Mouse (Mus musculus): ENCODE data around the gene Pbx1. TPM values are rescaled to one million over a fixed set of nuclear protein-coding genes. Genes with fewer than 3 reads are reported as not detected.

The Pbx1 gene
- total RNA-seq, 2 experiments from 2014 or later: 129 to 137 TPM

DNA sequence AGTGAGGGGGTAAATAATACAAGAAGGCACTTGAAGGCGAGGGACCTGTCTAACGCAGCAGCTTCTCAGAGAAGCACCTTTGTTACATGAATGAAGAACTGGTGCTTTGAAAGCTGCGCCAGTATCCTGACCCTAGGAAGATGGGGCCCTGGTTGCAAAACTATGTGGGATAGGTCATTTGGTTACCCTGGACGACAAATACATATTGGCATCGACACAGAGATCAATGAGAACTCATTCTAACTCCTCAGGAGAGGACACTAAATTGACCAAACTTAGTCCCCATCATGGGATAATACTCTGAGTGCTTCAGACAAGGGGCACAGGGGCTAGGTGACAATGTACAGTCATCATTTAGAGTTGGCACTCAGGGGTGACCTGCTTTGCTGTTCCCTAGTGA, 264.3 kb downstream of the Pbx1 start:
- intact Hi-C loops (cut with DNase I): no loop called here
- DNase-seq (ENCODE audit: low spot score in 2 of 2): no peak

DNA sequence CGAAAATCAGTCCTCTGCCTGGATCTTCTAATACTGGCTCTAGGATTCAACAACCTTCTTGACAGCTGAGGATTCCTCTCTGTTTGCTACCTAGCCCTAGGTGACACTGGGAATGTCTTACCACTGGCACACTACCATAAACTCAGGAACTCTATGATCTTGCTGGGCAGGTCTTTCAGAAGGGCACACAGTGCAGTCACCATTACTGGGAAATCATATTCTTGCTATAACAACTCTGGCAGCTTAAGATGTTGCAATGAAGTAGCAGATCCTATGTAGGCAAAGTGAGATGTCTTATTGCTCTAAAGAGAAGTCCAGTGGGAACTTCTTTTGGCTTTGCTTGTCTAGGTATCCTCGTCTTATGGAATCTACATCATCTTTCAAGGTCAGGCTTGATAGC, 265.2 kb downstream of the Pbx1 start:
- no peak for DNase-seq (ENCODE audit: low spot score in 2 of 2)
- intact Hi-C loops (cut with DNase I): no loop called here

DNA sequence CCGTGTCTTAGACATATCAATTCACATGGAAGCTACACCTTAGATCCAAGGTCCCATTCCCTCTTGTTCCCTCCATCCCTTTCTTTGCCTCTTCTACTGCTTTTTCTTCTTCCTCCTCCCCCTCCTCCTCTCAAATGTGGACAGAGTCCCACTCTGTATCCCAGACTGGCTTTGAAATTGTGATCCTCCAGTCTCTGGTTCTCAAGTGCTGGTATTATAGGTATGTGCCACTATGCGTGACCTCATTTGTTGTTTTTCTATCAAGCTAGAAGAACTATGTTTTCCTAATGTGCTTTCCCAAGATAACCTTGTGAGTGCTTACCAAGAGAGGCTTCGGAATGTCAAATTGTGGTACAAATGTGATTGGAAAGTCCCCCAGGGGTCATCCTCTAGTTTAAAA, 267.1 kb downstream of the Pbx1 start:
- intact Hi-C loops (cut with DNase I): no loop called here
- no peak for DNase-seq (ENCODE audit: low spot score in 2 of 2)

DNA sequence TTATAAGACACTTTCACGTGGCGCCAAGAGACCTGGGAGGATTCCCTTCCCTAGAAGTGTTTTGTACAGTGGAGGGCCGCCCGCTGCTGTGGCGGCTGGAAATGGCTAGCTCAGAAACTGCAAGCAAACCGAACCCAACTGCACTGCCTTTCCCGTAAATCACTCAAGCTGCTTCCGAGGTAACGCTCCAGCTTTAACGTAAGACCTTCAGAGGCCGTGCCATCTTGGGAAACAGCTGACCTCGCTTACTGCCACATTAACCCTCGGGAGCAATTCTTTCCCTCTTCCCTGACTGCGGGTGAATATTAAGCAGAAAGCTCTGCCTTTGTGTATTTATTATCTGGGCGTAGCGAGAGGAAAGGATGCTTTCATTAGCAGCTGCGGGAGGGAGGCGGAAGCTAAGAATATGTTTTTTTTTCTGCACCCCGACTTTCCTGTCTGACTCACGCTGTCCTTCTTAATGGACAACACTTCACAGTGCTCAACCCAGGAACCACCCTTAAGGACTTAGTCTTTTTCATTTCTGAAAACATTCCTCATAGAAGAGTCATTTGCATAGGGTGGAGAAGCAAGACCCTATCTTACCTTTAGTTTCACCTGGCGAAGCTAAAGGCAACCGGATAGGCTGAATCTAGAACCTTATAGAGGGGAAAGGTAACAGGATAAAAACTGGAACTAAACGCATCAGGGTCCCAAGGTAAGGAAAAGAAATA, 268.4 kb downstream of the Pbx1 start:
- DNase-seq (ENCODE audit: low spot score in 2 of 2): peak in 1 of 2 experiments; percentile 17
- intact Hi-C loops (cut with DNase I): no loop called here

DNA sequence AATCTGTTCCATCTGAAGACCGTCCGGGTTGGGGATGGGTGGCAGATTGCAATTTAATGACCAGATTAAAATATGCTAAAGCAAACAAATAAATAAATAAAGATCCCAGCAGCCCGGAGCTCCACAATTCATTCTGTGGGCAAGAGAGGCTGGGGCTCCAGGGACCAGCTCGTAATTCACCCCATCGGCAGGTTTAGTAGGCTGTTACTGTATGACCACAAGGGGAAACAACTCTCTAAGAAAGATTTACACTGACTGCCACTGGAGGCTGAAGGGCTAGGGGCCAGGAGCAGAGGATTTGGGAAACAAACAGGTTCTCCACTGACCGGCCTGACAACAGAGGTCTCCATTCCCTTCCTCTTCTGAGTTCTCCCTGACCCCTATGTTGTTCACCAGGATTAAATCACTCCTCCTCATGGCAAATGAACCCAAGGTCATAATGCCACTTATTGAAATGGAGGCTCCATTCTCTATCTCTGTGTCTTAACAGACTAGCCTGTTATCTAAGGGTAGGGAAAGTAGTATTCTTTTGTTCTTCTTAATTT, 292.9 kb downstream of the Pbx1 start:
- DNase-seq (ENCODE audit: low spot score in 2 of 2): no peak
- intact Hi-C loops (cut with DNase I): no loop called here

DNA sequence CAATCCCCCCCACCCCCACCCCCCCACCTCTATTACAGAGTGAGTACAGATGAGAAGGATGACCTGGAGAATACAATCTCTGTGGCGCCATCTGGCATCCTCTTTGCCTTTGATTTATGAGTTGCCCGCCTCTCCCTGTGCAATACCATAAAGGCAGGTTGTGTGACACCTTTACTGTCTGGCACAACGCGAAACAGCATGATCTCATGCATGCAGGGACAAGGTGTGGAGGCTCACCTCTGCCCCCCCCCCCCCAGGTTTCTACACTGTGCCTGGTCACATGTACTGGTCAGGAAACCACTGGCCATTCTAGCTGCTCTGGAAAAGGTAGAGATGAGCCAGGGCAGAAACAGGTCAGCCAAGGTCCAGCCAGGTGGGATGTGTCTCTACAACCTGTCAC, 293.4 kb downstream of the Pbx1 start:
- intact Hi-C loops (cut with DNase I): no loop called here
- no peak for DNase-seq (ENCODE audit: low spot score in 2 of 2)

DNA sequence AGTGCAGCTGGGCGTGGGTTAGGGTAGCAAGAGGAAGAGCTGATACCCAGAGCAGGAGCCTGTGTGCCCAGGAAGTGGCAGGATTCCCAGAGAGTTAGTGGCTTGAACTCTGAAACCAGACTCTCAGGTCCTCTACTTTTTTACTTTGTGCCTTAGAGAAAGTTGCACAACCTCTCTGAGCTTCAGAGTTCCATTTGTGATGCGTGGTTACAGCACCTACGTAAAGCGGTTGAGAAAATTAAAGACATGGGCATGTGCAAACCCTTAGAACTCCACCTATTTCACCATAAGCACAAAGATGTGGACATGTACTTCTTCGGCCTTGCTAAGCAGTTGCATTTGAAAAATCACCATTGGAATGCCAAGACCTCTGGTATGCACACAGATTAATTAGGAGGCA, 294.2 kb downstream of the Pbx1 start:
- no peak for DNase-seq (ENCODE audit: low spot score in 2 of 2)
- intact Hi-C loops (cut with DNase I): no loop called here

DNA sequence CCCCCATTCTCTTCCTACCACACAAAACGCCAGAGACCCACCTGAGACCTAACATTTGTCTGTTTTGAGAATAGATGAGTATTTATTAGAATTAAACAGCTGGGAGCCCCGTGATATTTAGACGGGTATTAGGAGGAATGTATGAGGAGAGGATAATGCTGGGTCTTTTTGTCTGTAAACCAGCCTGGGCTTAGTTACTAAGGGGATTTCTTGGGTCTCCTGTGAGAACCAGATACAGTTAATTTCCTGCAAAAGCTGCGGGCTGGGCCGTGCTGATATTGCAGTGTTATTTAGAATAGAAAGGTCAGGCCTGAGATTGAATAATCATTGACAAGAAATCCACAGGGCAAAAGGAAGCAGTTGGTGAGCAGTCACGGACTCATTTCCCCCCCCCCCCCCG, 296.5 kb downstream of the Pbx1 start:
- intact Hi-C loops (cut with DNase I): no loop called here
- DNase-seq (ENCODE audit: low spot score in 2 of 2): no peak

DNA sequence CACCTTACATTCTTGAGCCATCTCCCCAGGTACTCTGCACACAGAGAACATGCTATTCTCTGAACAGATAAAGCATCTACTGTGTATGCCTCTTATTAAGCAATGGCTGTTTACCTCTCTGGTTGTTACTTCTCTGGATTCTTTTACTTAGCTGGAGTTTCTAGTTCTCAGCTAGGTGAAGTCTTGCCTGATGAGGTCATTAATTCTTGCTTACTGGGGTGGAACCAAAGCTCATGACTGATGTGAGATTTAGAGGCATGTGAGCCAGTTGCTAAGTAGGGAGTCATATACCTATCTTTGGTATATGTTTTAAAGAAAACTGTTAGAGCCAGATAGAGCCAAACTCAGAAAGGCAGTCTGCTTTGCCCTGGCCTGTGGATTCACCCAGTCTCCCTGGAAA, 298.4 kb downstream of the Pbx1 start:
- intact Hi-C loops (cut with DNase I): no loop called here

DNA sequence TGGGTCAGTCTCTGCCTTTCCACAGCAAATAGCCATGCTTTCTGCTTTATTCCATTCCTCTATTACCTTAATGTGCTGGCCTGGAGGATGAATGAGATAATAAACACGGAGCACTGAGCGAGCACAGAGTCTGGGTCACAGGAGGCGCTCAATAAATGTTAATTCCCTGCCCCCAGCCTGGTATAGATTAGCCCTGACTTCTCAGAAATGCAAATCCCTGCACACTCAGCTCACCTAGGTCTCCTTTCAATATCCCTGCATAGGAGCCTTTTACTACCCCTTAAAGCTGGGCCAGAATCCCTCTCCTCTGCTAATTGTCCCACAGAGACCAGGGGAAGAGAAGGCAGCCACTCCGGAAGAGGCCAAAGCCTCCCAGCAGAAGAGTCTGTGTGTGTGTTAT, 304.1 kb downstream of the Pbx1 start:
- intact Hi-C loops (cut with DNase I): no loop called here
- no peak for DNase-seq (ENCODE audit: low spot score in 2 of 2)

More for the DNA sequence above, 298.4 kb downstream of the Pbx1 start:
- no peak for DNase-seq (ENCODE audit: low spot score in 2 of 2)

DNA sequence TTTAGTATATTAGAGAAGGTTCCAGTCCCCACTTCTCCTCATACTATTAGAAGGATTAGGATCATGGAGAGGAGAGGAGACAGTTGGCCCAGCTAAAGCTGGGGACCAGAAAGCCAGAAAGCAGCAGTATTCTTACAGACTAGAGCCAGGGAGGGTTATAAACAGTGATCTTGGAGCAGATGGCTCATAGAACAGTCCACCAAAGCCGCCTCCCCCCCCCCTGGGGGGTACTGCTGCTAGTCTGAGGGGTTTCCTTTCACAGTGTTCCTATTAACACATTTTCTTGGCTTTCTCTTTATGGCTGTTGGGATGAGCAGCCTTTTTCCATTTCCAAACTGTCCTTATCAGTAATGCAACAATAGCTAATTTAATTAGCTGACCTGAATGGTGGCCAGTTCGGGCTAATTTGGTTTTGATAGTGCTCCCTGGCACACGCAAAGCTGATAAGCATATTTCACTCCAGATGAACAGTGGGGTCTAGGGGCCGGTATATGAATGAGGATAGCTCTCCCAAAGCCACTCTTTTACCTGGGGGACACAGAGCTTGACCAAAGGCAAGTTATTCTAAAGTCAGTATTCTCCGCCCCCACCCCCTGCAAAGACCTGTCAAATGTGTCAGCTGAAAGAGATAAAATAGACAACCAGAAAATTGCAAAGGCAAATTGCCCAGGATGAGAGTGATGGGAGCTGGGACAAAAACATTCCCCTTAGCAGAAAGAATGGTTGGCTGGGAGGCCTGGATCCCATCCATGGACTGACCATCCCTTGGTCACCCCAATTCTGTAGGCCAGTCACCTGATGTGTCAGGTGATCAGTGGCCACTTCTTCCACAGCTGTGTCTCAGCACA, 307.2 kb downstream of the Pbx1 start:
- intact Hi-C loops (cut with DNase I): no loop called here
- no peak for DNase-seq (ENCODE audit: low spot score in 2 of 2)

DNA sequence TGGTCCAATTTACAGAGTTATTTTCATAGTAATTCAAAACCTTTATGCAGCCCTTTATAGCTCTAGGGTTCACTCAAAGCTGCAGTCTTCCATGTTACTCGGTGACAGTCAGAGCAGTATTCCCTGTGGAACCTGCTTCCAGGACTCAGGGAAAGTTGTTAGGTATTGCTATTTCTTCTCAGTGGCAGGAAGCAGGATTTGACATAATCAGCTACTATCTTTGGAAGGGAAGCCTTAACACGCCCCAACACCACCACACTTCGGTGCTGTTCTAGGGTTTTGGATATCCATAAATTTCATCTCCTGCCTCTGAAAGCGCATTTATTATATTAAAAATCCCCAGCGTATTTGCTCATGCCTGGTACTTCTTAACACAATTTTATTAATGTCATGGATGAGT, 314.0 kb downstream of the Pbx1 start:
- intact Hi-C loops (cut with DNase I): no loop called here
- peak in 1 of 2 experiments; percentile 59 for DNase-seq (ENCODE audit: low spot score in 2 of 2)

DNA sequence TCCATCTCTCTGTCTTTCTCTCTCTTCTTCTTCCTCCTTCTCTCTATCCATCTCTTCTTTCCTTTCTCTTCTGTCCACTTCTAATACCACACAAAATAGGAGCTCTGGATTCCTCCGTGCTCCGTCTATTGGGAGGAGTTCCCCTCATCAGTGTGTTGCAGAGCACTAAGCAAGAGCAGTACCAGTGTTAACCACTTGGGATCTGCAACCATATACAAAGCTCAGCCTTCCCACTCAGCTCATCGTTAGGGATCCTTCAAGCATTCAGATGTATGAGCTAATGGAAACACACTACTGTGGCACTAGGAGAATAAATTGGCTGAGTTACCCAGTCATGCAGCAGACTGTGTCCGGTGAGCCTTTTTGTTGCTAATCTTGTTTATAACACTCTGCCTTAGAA, 314.7 kb downstream of the Pbx1 start:
- intact Hi-C loops (cut with DNase I): no loop called here
- no peak for DNase-seq (ENCODE audit: low spot score in 2 of 2)

DNA sequence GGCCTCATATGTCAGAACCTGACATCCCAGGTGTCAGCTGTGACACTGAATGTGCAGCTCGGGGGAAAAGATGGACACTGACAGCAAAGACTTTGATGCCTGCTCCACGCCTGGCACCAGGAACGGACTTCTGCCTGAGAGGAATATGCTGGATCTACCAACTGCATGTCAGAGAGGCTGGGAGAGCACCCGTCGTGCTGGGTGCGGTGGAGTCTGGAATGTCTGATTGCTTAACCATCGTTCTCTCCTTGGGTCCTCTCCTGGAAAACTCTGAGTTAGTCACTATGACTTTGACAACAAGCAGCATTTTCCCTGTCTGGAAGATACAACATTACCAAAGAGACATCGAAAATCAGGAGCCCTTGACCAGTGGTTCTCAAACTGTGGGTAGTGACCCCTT, 322.3 kb downstream of the Pbx1 start:
- intact Hi-C loops (cut with DNase I): no loop called here
- no peak for DNase-seq (ENCODE audit: low spot score in 2 of 2)

DNA sequence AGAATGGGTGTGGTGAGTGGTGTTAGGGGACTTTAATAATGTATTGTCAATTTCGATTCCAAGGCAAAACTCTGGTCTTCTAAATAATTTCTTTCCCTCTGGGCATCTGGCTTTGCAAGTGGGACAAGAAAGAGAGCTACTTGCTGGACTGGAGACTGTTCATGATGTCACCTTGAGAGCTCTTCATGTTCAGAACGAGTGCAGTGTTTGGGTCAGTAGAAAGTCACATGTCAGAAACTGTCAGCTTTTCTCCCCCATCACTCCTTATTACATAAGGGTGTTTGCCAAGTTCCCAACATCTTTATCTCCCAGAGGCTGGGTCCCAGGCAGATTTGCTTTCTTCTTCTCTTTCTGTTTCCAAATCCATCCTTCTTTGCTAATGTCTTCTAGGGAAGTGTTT, 328.2 kb downstream of the Pbx1 start:
- intact Hi-C loops (cut with DNase I): no loop called here
- DNase-seq (ENCODE audit: low spot score in 2 of 2): no peak

DNA sequence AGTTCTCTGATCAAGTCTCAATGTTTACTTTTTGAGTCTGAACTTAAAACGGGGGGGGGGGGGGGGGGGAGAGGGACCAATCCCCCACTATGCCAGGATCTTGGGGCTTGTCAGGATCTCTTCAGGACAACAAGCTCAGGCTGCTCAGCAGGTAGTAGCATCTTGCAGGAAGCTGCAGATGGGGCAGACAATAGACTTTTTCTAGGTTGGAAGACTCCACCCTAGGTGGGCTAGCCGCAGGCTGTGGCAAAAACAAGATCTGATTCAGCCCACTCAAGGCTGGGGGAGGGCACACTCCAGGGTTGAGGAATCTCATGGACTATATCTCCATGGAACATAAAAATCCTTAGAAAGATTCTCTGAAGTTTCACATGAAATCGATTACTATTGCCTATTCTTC, 330.6 kb downstream of the Pbx1 start:
- no peak for DNase-seq (ENCODE audit: low spot score in 2 of 2)
- intact Hi-C loops (cut with DNase I): no loop called here

DNA sequence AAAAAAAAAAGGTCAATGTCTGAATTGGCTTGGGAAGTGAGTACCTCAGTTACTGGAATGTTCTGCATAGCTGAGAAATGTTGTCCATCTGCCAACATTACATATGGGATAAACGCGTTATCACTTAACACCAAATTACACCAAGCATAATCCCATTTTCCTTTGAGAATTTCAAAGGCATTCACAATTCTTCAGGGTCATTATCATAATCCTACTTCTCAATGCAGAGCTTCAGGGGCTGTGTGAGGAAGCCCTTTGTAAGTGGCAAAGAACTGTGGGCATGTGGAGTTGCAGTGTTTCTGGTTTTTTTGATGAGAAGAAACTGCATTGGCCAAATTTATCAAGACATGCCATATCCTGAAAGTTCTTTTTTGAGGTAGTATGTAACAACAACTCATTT, 333.3 kb downstream of the Pbx1 start:
- intact Hi-C loops (cut with DNase I): loop anchor here (10.0 kb wide), 3 partner anchors 326 to 1356 kb away; no protein-coding TSS in a partner anchor
- DNase-seq (ENCODE audit: low spot score in 2 of 2): no peak

DNA sequence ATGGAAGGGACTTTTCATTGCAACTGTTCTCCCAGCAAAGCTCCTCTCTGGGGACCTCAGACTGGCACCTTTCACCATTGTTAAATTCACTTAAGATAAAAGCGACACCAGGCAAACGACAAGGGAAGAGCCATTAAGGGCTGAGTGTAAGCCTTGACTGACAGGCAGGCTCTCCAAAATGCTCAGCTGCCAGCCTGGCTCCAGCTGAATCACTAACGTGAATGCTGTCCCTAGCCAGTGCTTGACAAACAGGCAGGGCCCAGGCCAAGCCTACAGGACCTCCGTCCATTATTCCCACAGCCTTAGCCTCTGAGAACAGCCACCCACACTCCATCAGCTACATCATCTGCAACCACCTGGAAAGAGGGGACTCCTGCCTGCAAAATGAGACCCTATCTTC, 337.4 kb downstream of the Pbx1 start:
- intact Hi-C loops (cut with DNase I): loop anchor here (5.0 to 10.0 kb wide), 4 partner anchors 118 to 1360 kb away; no protein-coding TSS in a partner anchor
- DNase-seq (ENCODE audit: low spot score in 2 of 2): no peak

DNA sequence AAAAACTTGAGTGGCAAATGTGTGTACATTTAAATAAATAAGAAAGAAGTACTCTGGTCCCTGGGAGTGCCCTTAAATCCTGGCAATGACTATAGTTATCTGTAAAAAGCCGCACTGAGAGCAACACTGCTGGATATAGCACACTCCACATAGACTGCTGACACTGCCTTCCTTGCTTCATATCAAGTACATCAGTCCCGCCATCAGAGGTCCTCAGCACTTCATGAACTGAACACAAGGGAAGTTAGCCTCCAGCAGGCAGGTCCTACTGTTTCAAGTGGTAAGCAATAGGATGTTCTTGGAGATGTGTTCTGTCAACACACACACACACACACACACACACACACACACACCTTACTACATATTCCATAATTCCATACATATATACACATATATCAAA, 339.0 kb downstream of the Pbx1 start:
- DNase-seq (ENCODE audit: low spot score in 2 of 2): peak; percentile 41 to 66
- intact Hi-C loops (cut with DNase I): loop anchor here (5.0 to 10.0 kb wide), 4 partner anchors 119 to 1362 kb away; no protein-coding TSS in a partner anchor

DNA sequence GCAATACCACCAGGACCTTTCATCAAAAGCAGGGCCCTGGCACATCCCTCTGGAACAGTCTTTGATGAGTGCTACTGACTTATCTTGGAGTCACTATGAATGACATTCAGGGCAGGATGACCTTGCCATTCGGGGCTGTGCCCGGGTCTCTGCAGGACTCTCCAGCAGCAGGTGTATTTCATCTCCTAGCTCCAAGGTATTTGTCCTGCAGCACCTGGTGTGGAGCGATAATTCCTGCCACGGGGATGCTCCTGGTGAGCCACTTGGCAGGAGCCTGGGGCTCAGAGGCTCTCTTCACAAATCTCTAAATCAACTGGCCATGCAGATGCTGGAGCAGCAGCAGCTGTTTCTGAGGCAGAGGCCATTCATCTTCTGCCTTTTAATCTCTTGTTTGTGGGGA, 340.4 kb downstream of the Pbx1 start:
- intact Hi-C loops (cut with DNase I): loop anchor here (5.0 to 10.0 kb wide), 4 partner anchors 121 to 1363 kb away; no protein-coding TSS in a partner anchor
- no peak for DNase-seq (ENCODE audit: low spot score in 2 of 2)

DNA sequence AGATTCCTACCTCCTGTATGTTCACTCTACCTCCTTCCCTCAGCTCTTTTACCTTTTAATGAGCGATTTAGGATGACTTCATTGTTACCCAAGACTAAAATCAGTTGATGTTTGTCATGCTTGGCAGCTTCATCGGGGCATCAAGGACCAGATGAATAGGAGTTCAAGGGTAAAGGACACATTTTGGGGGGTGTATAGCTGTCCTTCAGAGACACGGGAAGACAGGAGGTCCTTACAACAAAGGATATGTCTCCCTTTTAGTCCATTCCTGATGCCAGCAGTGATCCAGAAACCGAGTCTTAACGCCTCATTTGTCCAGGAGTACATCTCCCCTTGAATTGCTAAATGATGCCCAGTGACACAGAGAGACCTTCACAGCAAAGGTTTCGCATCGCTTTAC, 343.4 kb downstream of the Pbx1 start:
- no peak for DNase-seq (ENCODE audit: low spot score in 2 of 2)
- intact Hi-C loops (cut with DNase I): no loop called here

Data from left cerebral cortex, postnatal 25 days (tissue).